Mouse (Mus musculus) embryonic facial prominence, embryonic 13.5 days (tissue): ENCODE results near the gene Birc2. TPM values are rescaled to one million over a fixed set of nuclear protein-coding genes. Genes with fewer than 3 reads are reported as not detected.
A peak's percentile ranks its signal among the peaks of the same experiment; 100 is the strongest.

ENCODE experiments used
- ATAC-seq: fragments of 200-750 bp; cut with Nextera tagmentation; 2 replicates; pipeline ENCODE4 v1.8.0; 2017; ENCODE audit warnings: low read depth; ENCODE audit not compliant: insufficient number of reproducible peaks, insufficient read depth, low FRiP score, low TSS enrichment
- H3K27ac ChIP-seq: fragments of 300-500 bp; sonication (generic); 2 replicates; pipeline ENCODE4 v1.5.1; 2015; ENCODE audit warnings: moderate library complexity, mild to moderate bottlenecking, inconsistent platforms
- H3K27me3 ChIP-seq: fragments of 300-500 bp; sonication (generic); 2 replicates; pipeline ENCODE4 v1.6.1; 2015; ENCODE audit warnings: mild to moderate bottlenecking, inconsistent platforms
- H3K36me3 ChIP-seq: fragments of 300-500 bp; sonication (generic); 2 replicates; pipeline ENCODE4 v1.6.1; 2015; ENCODE audit warnings: mild to moderate bottlenecking, inconsistent platforms
- H3K4me1 ChIP-seq: fragments of 300-500 bp; sonication (generic); 2 replicates; pipeline ENCODE4 v1.6.1; 2015; ENCODE audit warnings: inconsistent platforms
- H3K4me2 ChIP-seq: fragments of 300-500 bp; sonication (generic); 2 replicates; pipeline ENCODE4 v1.6.1; 2015; ENCODE audit warnings: moderate library complexity, mild to moderate bottlenecking, inconsistent platforms
- H3K4me3 ChIP-seq: fragments of 300-500 bp; sonication (generic); 2 replicates; pipeline ENCODE4 v1.5.1; 2015; ENCODE audit warnings: mild to moderate bottlenecking, inconsistent platforms
- H3K9ac ChIP-seq: fragments of 300-500 bp; sonication (generic); 2 replicates; pipeline ENCODE4 v1.6.1; 2015; ENCODE audit warnings: mild to moderate bottlenecking, inconsistent platforms
- H3K9me3 ChIP-seq: fragments of 300-500 bp; sonication (generic); 2 replicates; pipeline ENCODE4 v1.6.1; 2016; ENCODE audit warnings: inconsistent platforms
- WGBS: fragments of 180-500 bp; shearing (Covaris S2); methylation state at CpG from one replicate; pipeline ENCODE4 v1.1.7; 2015; ENCODE audit warnings: mixed read lengths; 5-methylcytosine and 5-hydroxymethylcytosine counted together
- polyA plus RNA-seq: library from polyadenylated mRNA; unstranded; fragments of >200 nt; fragmentation: Nextera tagmentation; extraction: Ambion mirVana; gene quantifications from 2 replicates; pipeline ENCODE4 v1.2.1, GENCODE M21; 2015

The Birc2 gene
- polyA plus RNA-seq = 41.6 and 45.5 TPM in 2 replicates

- Histone ChIP-seq H3K4me1 (peaks cover 10% of the 10 kb centered on the region), H3K9me3 (no peaks in the 10 kb centered on the region), H3K9ac (peak within 1 kb of the TSS; percentile 88), H3K36me3 (peaks cover 22% of the 10 kb centered on the region), H3K27me3 (no peaks in the 10 kb centered on the region), H3K27ac (peak within 1 kb of the TSS; percentile 99), H3K4me3 (peak within 1 kb of the TSS; percentile 73), H3K4me2 (peak within 1 kb of the TSS; percentile 65)
- ATAC-seq = peak; percentile 97
- WGBS = 0% methylated on average over 68 of the region's 68 CpGs
Measured at GRCm38 (mm10) chr9:7836905-7837805, at the start of gene Birc2. Birc2 (minus strand) TSS chr9:7837064.

DNA sequence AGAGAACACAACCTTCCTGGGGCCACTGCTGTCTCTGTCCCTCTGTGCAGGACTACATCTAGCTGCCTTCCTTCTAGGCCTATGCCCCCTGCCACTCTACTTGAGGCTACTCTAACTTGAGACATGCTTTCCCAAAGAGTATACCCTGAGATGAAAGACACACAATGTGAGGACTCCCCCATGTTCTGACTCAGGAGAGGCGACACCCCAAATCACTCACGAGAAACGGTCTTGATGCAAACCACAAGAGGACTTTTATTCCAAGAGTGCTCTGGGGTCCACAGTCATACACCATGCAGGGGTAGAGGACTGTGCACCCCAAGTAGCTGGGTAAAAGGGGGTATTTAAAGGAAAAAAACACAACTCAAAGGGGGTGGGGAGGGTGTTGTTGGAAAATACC, 47.5 kb upstream of the Birc2 start:
- Histone ChIP-seq H3K4me3 (no peak overlapping the region), H3K27me3 (no peaks in the 10 kb centered on the region), H3K27ac (no peak overlapping the region), H3K4me2 (no peak overlapping the region), H3K4me1 (no peaks in the 10 kb centered on the region), H3K9ac (no peak overlapping the region), H3K36me3 (no peaks in the 10 kb centered on the region; the same call in 1 of the 2 replicates), H3K9me3 (no peaks in the 10 kb centered on the region; the same call in 1 of the 2 replicates)
- no peak for ATAC-seq
- 92% methylated on average over 3 of the region's 3 CpGs for WGBS

- Histone ChIP-seq H3K4me3 (no peak overlapping the region), H3K4me1 (no peaks in the 10 kb centered on the region), H3K9ac (no peak overlapping the region), H3K27ac (no peak overlapping the region), H3K9me3 (no peaks in the 10 kb centered on the region; the same call in 1 of the 2 replicates), H3K27me3 (no peaks in the 10 kb centered on the region), H3K36me3 (no peaks in the 10 kb centered on the region; the same call in 1 of the 2 replicates), H3K4me2 (no peak overlapping the region)
- no peak for ATAC-seq
- WGBS = 97% methylated on average over 1 of the region's 1 CpGs
Measured at GRCm38 (mm10) chr9:7882304-7882865, 45.5 kb upstream of the Birc2 start.

- Histone ChIP-seq H3K4me3 (no peak overlapping the region), H3K27ac (peak overlapping the region; percentile 44; the same call in 1 of the 2 replicates), H3K4me2 (peak overlapping the region; percentile 82; the same call in 1 of the 2 replicates), H3K9ac (no peak overlapping the region), H3K4me1 (peaks cover 11% of the 10 kb centered on the region; the same call in 1 of the 2 replicates), H3K36me3 (no peaks in the 10 kb centered on the region), H3K27me3 (no peaks in the 10 kb centered on the region), H3K9me3 (no peaks in the 10 kb centered on the region)
- no peak for ATAC-seq
- WGBS = 87% methylated on average over 8 of the region's 8 CpGs
Measured at GRCm38 (mm10) chr9:7873511-7874211, 36.8 kb upstream of the Birc2 start.

DNA sequence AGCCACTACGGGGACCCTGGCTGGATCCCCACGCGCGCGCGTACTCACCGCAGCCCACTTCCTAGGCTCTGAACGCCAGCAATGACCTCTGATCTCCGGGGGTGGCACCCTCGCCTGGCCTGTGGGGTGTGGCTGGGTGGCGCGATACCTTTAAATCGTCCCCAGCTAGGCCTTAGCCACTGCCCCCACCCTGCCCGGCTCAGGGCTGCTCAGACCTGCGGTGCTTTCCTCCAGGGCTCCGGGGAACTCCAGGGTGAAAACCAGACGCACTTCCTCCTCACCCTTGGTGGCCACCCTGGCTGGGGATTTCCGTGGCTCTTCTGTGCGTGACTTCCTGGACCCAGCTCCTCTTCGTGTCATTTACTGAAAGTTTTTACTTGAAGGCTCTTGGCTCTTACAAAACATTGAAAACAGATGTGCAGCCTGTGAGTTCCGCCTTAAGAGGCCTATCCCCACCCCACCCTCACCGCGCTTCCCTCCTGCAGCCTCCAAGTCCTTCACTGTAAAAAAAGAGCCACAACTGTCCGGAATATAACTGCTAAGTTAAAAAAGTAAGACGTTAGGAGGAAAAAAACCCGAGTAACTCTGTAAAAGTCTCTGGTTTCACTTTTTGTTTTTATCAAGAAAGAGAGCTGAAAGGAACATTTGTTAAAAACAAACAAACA, 36.0 kb upstream of the Birc2 start, which contains the start of gene Birc3:
Gene Birc3, minus strand, starts transcription at position 412 of the 665 bp plus-strand sequence.
- Histone ChIP-seq H3K4me2 (peak within 1 kb of the TSS; percentile 82), H3K27me3 (no peaks in the 10 kb centered on the region), H3K27ac (peak within 1 kb of the TSS; percentile 87), H3K4me1 (peaks cover 11% of the 10 kb centered on the region; the same call in 1 of the 2 replicates), H3K9ac (peak within 1 kb of the TSS; percentile 82), H3K4me3 (peak within 1 kb of the TSS; percentile 65), H3K9me3 (no peaks in the 10 kb centered on the region), H3K36me3 (peaks cover under 1% of the 10 kb centered on the region; the same call in 1 of the 2 replicates)
- 2% methylated on average over 26 of the region's 26 CpGs for WGBS
- peak; percentile 79 for ATAC-seq

DNA sequence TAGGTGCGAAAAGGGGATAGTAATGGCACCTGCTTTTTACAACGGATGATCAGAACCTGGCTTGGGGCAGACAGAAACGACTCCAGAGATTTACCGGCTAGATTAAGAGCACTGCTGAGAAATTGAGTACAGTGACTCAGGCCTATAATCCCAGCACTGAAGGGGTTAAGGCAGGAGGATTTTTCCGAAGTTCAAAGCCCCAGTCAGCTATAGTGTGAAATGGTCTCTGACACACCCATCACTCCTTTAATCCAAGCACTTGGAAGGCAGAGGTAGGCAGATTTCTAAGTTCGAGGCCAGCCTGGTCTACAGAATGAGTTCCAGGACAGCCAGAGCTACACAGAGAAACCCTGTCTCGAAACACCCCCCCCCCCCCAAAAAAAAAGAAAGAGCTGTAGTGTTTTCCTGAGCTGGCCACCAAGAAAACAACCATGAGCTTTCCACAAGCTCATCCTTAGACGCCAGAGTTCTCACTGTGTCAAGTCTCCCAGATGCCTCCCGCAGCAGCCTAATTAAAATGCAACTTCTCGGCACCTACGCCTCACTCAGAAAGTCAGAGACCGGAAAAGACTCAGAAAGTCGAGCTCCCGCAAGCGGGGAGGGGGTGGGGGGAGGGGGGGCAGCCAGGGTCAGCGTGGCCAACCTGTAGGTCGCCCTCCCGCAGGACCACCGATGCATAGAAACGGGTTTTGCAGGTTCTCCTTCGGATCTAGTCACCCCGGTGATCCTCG, 35.3 kb upstream of the Birc2 start:
- peaks cover 11% of the 10 kb centered on the region; the same call in 1 of the 2 replicates for H3K4me1 ChIP-seq
- WGBS = 14% methylated on average over 23 of the region's 23 CpGs

GRCm38 (mm10) chr9:7871316-7872043, 34.6 kb upstream of the Birc2 start:
- peak overlapping the region; percentile 82 for H3K4me2 ChIP-seq
- H3K4me3 ChIP-seq = peak overlapping the region; percentile 65
- no peak overlapping the region for H3K27ac ChIP-seq

More for the DNA sequence above, 35.3 kb upstream of the Birc2 start:
- Histone ChIP-seq H3K4me2 (peak overlapping the region; percentile 82), H3K4me3 (peak overlapping the region; percentile 65), H3K36me3 (peaks cover 8% of the 10 kb centered on the region), H3K9ac (peak overlapping the region; percentile 82), H3K9me3 (peaks cover 6% of the 10 kb centered on the region; the same call in 1 of the 2 replicates), H3K27ac (peak overlapping the region; percentile 87), H3K27me3 (no peaks in the 10 kb centered on the region)
- ATAC-seq = no peak

DNA sequence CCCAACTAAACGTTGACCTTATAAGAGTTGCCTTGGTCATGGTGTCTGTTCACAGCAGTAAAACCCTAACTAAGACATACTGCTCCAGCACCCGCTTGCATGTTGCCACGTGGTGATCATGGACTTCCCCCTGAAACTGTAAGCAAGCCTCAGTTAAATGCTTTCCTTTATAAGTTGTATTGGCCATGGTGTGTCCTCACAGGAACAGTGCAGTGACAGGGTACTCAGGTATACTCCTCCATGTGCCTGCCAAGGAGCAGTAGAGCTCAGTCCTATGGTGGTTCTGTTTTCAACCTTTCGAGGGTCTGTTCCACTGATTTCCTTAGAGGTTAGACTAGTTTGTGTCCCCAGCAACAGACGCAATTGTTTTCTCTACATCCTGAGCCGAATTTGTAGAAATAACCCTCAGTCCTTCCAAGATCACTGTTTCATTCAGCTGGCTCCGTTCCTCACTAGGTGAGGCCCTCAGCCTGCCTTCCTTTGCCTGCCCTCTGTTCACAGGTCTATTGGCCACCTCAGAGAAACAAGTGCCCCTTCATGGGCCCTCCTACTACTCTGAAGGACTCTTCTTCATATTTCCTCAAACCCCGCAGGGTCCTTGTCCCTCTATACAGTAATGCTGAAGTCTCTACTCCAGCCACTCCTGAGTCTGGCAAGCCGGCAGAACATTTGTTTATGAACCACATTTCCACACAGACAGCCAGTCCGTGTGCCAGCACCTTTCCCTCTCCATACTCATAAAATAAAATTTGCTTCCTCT, 33.9 kb upstream of the Birc2 start:
- Histone ChIP-seq H3K27ac (no peak overlapping the region), H3K4me2 (no peak overlapping the region), H3K27me3 (no peaks in the 10 kb centered on the region), H3K36me3 (peaks cover 10% of the 10 kb centered on the region), H3K9ac (no peak overlapping the region), H3K4me3 (no peak overlapping the region), H3K9me3 (peaks cover 8% of the 10 kb centered on the region; the same call in 1 of the 2 replicates), H3K4me1 (peaks cover 11% of the 10 kb centered on the region; the same call in 1 of the 2 replicates)
- WGBS = 87% methylated on average over 10 of the region's 10 CpGs
- ATAC-seq = no peak

More at GRCm38 (mm10) chr9:7871316-7872043, 34.6 kb upstream of the Birc2 start:
- H3K9me3 ChIP-seq = peaks cover 8% of the 10 kb centered on the region; the same call in 1 of the 2 replicates
- H3K36me3 ChIP-seq = peaks cover 10% of the 10 kb centered on the region
- WGBS = 36% methylated on average over 4 of the region's 4 CpGs
- H3K27me3 ChIP-seq = no peaks in the 10 kb centered on the region
- no peak for ATAC-seq
- H3K9ac ChIP-seq = no peak overlapping the region
- peaks cover 11% of the 10 kb centered on the region; the same call in 1 of the 2 replicates for H3K4me1 ChIP-seq

DNA sequence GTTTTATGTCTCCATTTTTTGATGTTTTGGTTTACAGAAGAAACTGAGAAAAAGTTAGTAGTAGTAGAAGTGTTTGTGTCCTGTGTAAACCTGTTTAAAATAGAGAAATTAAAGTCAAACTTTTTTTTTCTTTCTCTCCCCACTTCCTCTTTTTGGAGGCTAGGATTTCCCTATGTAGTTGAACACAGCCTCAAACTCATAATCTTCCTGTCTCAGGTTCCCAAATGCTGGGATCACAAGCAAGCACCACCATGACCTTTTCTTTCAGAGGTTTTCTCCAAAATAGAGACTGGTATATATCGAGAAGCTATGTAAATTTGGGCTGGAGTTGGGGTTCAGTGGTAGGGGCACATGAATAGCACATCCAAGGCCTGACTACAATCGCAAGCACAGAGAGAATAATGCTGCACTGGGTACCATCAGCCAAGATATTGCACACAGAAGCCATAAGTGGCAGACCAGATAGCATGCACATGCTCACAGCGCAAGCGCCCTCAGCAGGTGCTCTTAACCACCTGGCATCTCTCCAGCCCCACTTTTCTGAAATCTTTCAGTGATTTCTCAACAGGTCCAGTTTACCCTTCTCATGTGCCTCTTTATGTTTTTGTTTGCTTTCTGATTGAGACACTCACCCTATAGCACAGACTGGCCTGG, 32.1 kb upstream of the Birc2 start:
- Histone ChIP-seq H3K9ac (no peak overlapping the region), H3K27me3 (no peaks in the 10 kb centered on the region), H3K27ac (no peak overlapping the region), H3K36me3 (peaks cover 10% of the 10 kb centered on the region), H3K9me3 (peaks cover 8% of the 10 kb centered on the region; the same call in 1 of the 2 replicates), H3K4me2 (no peak overlapping the region), H3K4me3 (no peak overlapping the region), H3K4me1 (peaks cover 11% of the 10 kb centered on the region; the same call in 1 of the 2 replicates)
- ATAC-seq = no peak
- WGBS = 96% methylated on average over 4 of the region's 4 CpGs
